Mouse (Mus musculus) cerebellum, adult 2 months (tissue): ENCODE data around the gene Sdk1. TPM values are rescaled to one million over a fixed set of nuclear protein-coding genes. Genes with fewer than 3 reads are reported as not detected.
"Not testable (repeated sequence)": the region's sequence is repeated elsewhere in the genome, so short reads cannot be mapped to it uniquely, and the experiment has no call there.

Source experiments
- DNase-seq, 2 experiments: peaks; one replicate each; pipeline ENCODE4 v3.0.0; 2021
- H3K27ac ChIP-seq: fragments of 200-500 bp; 2 replicates; pipeline ENCODE4 v1.5.1; 2012; ENCODE audit warnings: low read length, control low read depth, inconsistent platforms; ENCODE audit not compliant: insufficient read depth
- H3K27me3 ChIP-seq: fragments of 200-500 bp; 2 replicates; pipeline ENCODE4 v1.6.1; 2012; ENCODE audit warnings: inconsistent platforms, mild to moderate bottlenecking, low read length, moderate library complexity; ENCODE audit not compliant: control insufficient read depth, insufficient read depth
- H3K4me1 ChIP-seq: fragments of 200-500 bp; 2 replicates; pipeline ENCODE4 v1.6.1; 2011; ENCODE audit warnings: low read length; ENCODE audit not compliant: control insufficient read depth, insufficient read depth
- H3K4me3 ChIP-seq: fragments of 200-500 bp; replicated peaks from 2 replicates; pipeline ENCODE3; 2011; ENCODE audit warnings: mild to moderate bottlenecking, low read depth, low read length, control low read depth; ENCODE audit not compliant: insufficient read depth
- CTCF ChIP-seq: fragments of 200-500 bp; IDR thresholded peaks from 2 replicates; pipeline ENCODE4 v1.5.1; 2011; ENCODE audit warnings: low read depth, mild to moderate bottlenecking, control low read depth, low read length, moderate library complexity, borderline replicate concordance; ENCODE audit not compliant: insufficient read depth
- POLR2A ChIP-seq: fragments of 200-500 bp; IDR thresholded peaks from 2 replicates; pipeline ENCODE4 v1.6.1; 2011; ENCODE audit warnings: low read length, control low read depth, borderline replicate concordance; ENCODE audit not compliant: insufficient read depth
- WGBS: fragments of 180-500 bp; shearing (Covaris S2); methylation state at CpG from one replicate; pipeline ENCODE4 v1.1.7; 2018; 5-methylcytosine and 5-hydroxymethylcytosine counted together
- polyA plus RNA-seq: library from polyadenylated mRNA; depleted of rRNA; stranded (reverse); fragments of >200 nt; gene quantifications from 2 replicates; pipeline ENCODE4 v1.2.3, GENCODE M21; 2012

Gene Sdk1
- polyA plus RNA-seq, 1 experiment: 1.5 TPM

DNA sequence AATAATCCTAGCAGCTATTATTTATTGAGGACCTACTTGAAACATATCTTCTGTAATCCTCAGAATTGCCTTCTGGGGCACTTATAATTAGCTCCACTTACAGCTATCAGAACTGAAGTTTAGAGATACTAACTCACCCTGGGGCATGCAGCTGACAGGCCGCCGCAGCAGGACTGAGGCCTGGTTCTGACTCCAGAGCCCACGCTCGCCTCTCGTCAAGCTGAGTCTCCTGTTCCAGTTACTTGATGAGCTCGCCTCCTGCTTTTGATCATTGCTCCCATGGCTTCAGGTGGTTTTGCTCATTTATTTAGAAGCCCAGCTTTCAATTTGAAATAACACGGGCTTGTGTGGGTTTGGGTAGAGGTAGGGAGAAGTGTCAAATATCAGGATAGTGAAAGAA, 374.5 kb downstream of the Sdk1 start:
- H3K4me1 ChIP-seq: no peaks in the 10 kb centered on the region
- H3K27ac ChIP-seq: no peak overlapping the region
- WGBS: 94% methylated on average over 7 of the region's 7 CpGs
- TF ChIP-seq POLR2A: no peak
- TF ChIP-seq CTCF: no peak
- H3K4me3 ChIP-seq: no peak overlapping the region
- no peak for DNase-seq
- H3K27me3 ChIP-seq: no peaks in the 10 kb centered on the region; the same call in 1 of the 2 replicates

DNA sequence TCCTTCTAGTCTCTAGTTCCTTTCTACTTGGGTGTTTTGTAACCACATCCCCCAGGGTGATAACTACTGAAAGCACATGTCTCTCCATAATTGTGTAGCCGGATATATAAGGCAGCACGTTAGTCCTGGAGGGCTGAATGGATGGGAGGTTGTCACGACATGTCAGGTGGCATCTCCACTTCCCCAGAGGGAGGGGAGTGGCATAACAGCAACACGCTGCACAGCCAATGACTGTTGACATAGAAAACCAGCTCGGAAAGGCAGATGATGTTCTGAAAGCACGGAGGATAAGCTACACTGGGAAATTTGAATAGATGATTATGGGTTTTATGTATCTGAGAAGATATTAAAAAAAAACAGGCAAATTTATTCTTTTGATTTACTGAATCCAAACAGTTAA, 376.4 kb downstream of the Sdk1 start:
- no peak for DNase-seq
- H3K27me3 ChIP-seq: no peaks in the 10 kb centered on the region; the same call in 1 of the 2 replicates
- whole genome bisulfite sequencing: 68% methylated on average over 6 of the region's 6 CpGs
- H3K27ac ChIP-seq: no peak overlapping the region
- no peaks in the 10 kb centered on the region for H3K4me1 ChIP-seq
- H3K4me3 ChIP-seq: no peak overlapping the region
- TF ChIP-seq CTCF (no peak), POLR2A (no peak)

DNA sequence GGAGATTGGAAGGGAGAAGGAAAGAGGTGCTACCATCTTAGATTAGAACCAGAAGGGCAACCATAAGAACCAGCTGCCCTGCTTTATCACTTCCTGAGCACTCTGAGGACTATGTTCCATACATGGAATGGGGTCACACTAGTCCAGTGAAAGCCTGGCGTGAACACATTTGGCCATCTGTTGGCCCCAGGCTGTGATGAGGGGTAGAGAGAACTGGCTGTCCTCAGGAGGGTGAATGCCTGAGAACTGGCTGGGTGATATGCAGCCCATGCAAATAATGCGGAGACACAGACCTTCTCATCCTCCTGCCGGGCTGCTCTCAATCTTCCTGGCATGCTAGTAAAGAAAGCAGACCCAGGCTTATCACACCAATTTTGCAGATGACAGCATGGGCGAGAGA, 384.1 kb downstream of the Sdk1 start:
- Histone ChIP-seq H3K4me3 (no peak overlapping the region), H3K4me1 (peaks cover 7% of the 10 kb centered on the region), H3K27ac (no peak overlapping the region), H3K27me3 (no peaks in the 10 kb centered on the region)
- TF ChIP-seq POLR2A (no peak), CTCF (no peak)
- DNase-seq: peak; percentile 39 to 52
- WGBS: 25% methylated on average over 4 of the region's 4 CpGs

DNA sequence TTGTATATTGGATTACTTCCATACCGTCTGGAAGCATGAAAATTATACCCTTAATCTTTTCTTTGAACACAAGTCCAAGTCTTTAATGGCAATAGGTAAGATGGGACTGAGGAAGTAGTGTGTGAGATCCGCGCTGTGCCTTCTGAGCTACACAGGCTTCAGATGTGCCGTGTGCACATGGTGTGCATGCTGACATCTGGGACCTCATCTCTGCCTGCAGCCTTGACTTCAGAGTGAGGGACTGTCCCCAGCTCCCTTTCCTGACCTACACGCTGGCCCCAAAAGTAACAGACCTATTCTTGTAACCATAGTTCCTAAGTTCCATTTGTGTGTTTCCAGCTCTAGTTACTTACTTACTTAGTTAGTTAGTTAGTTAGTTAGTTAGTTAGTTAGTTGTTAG, 390.4 kb downstream of the Sdk1 start:
- no peak overlapping the region for H3K4me3 ChIP-seq
- DNase-seq: no peak
- no peaks in the 10 kb centered on the region for H3K4me1 ChIP-seq
- no peaks in the 10 kb centered on the region; the same call in 1 of the 2 replicates for H3K27me3 ChIP-seq
- WGBS: 96% methylated on average over 5 of the region's 5 CpGs
- no peak for TF ChIP-seq CTCF
- no peak for TF ChIP-seq POLR2A
- H3K27ac ChIP-seq: no peak overlapping the region

GRCm38 (mm10) chr5:141633271-141633670, 392.0 kb downstream of the Sdk1 start:
- H3K4me1 ChIP-seq: no peaks in the 10 kb centered on the region
- no peaks in the 10 kb centered on the region; the same call in 1 of the 2 replicates for H3K27me3 ChIP-seq
- no peak overlapping the region for H3K4me3 ChIP-seq
- DNase-seq: no peak
- WGBS: 70% methylated on average over 4 of the region's 4 CpGs
- H3K27ac ChIP-seq: no peak overlapping the region
- TF ChIP-seq CTCF: no peak
- no peak for TF ChIP-seq POLR2A

- Histone ChIP-seq H3K27ac (no peak overlapping the region), H3K27me3 (no peaks in the 10 kb centered on the region; the same call in 1 of the 2 replicates), H3K4me1 (no peaks in the 10 kb centered on the region), H3K4me3 (no peak overlapping the region)
- DNase-seq: no peak
- 93% methylated on average over 11 of the region's 11 CpGs for WGBS
- TF ChIP-seq CTCF (no peak), POLR2A (no peak)
Measured at GRCm38 (mm10) chr5:141636406-141636805, 395.1 kb downstream of the Sdk1 start.

DNA sequence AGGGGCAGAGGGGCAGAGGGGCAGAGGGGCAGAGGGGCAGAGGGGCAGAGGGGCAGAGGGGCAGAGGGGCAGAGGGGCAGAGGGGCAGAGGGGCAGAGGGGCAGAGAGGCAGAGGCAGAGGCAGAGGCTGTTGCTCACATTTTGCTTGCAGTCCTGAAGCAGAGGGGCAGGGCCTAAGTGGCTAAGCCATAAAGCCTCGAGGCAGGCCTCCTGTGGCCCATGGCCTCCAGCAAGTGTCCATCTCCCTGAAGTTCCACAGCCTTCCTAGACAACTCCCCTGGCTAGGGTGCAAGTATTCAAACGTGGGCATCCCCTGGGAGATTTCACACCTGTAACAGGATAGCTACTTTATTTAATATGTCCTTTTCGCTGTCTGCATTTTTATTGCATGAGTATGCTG, 395.8 kb downstream of the Sdk1 start:
- H3K27me3 ChIP-seq, DNase-seq, H3K27ac ChIP-seq, H3K4me3 ChIP-seq, H3K4me1 ChIP-seq: not testable (repeated sequence)
- 89% methylated on average over 3 of the region's 3 CpGs for WGBS

- Histone ChIP-seq H3K4me3 (no peak overlapping the region), H3K4me1 (no peaks in the 10 kb centered on the region), H3K27ac (no peak overlapping the region), H3K27me3 (no peaks in the 10 kb centered on the region)
- TF ChIP-seq CTCF (no peak), POLR2A (no peak)
- DNase-seq: no peak
- 75% methylated on average over 5 of the region's 5 CpGs for WGBS
Measured at GRCm38 (mm10) chr5:141645671-141646070, 404.4 kb downstream of the Sdk1 start.
